Mouse (Mus musculus) neural tube, embryonic 11.5 days (tissue): ENCODE data around the gene Ell. TPM values are rescaled to one million over a fixed set of nuclear protein-coding genes. Genes with fewer than 3 reads are reported as not detected.
"Not testable (repeated sequence)": the region's sequence is repeated elsewhere in the genome, so short reads cannot be mapped to it uniquely, and the experiment has no call there.

Experiments
- ATAC-seq: fragments of 200-750 bp; cut with Nextera tagmentation; 2 replicates; pipeline ENCODE4 v1.8.0; 2017; ENCODE audit warnings: moderate number of reproducible peaks, mild to moderate bottlenecking, moderate TSS enrichment, moderate library complexity; ENCODE audit not compliant: insufficient read depth, low FRiP score, low TSS enrichment
- DNase-seq: peaks from one replicate; pipeline ENCODE4 v3.0.0-alpha.2; 2015; ENCODE audit warnings: low spot score
- H3K27ac ChIP-seq: fragments of 300-500 bp; sonication (generic); 2 replicates; pipeline ENCODE4 v1.5.1; 2014; ENCODE audit warnings: low read depth, mild to moderate bottlenecking, low read length
- H3K27me3 ChIP-seq: fragments of 300-500 bp; sonication (generic); 2 replicates; pipeline ENCODE4 v1.6.1; 2014; ENCODE audit warnings: mild to moderate bottlenecking, low read length, mixed read lengths; ENCODE audit not compliant: control insufficient read depth, insufficient read depth
- H3K36me3 ChIP-seq: fragments of 300-500 bp; sonication (generic); 2 replicates; pipeline ENCODE4 v1.6.1; 2014; ENCODE audit warnings: mild to moderate bottlenecking, low read length, moderate library complexity, mixed read lengths; ENCODE audit not compliant: control insufficient read depth, insufficient read depth
- H3K4me1 ChIP-seq: fragments of 300-500 bp; sonication (generic); 2 replicates; pipeline ENCODE4 v1.6.1; 2014; ENCODE audit warnings: low read length, mixed read lengths; ENCODE audit not compliant: control insufficient read depth, insufficient read depth
- H3K4me2 ChIP-seq: fragments of 300-500 bp; sonication (generic); 2 replicates; pipeline ENCODE4 v1.6.1; 2014; ENCODE audit warnings: low read depth, mild to moderate bottlenecking, moderate library complexity
- H3K4me3 ChIP-seq: fragments of 300-500 bp; sonication (generic); 2 replicates; pipeline ENCODE4 v1.5.1; 2014; ENCODE audit warnings: low read depth, low read length
- H3K9ac ChIP-seq: fragments of 300-500 bp; sonication (generic); 2 replicates; pipeline ENCODE4 v1.6.1; 2014; ENCODE audit warnings: mild to moderate bottlenecking, low read length
- H3K9me3 ChIP-seq: fragments of 300-500 bp; sonication (generic); 2 replicates; pipeline ENCODE4 v1.6.1; 2016; ENCODE audit warnings: low read length; ENCODE audit not compliant: control insufficient read depth
- WGBS: fragments of 180-500 bp; shearing (Covaris S2); extraction: QIAGEN DNeasy Blood & Tissue Kit; methylation state at CpG from one replicate; pipeline ENCODE4 v1.1.7; 2014; 5-methylcytosine and 5-hydroxymethylcytosine counted together
- polyA plus RNA-seq: library from polyadenylated mRNA; unstranded; fragments of >200 nt; fragmentation: Nextera tagmentation; extraction: Ambion mirVana; gene quantifications from 2 replicates; pipeline ENCODE4 v1.2.1, GENCODE M21; 2014

Gene Ell
- polyA plus RNA-seq, 1 experiment from 2014 or later, result 18.8 TPM

DNA sequence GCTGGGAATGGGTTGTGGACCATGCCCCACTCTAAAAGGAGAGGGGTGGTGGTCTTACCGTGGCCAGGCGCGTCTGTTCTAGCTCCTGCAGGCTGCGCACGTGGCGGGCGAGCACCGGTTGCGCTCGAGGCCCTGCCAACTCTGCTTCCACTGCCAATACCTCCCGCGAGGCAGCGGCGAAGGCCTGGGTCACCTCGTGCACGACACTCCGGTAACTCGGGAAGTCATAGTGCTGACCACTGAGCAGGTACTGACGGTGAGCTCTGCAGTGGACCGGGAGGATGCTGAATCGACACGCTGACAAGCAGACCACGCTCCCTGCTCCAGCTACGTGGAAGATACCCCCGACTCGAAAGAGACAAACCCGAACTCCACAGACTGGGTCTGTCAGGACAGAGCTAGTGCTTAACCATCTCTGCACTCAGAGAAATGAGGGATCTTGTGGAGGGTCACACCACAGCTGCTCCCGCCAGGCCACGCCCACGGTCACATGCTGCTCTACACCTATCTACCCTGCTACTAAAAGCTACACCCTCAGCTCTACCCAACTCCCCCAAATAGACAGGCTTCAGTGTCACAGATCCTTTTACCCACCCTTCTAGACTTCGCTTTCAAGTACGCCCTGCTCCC lies 33.4 kb upstream of the Ell start:
- H3K9me3 ChIP-seq, result no peaks in the 10 kb centered on the region
- H3K4me1 ChIP-seq, result peaks cover 23% of the 10 kb centered on the region
- WGBS, result 39% methylated on average over 32 of the region's 32 CpGs
- H3K4me3 ChIP-seq, result peak overlapping the region; percentile 71
- peak overlapping the region; percentile 64 for H3K4me2 ChIP-seq
- H3K9ac ChIP-seq, result peak overlapping the region; percentile 93
- peaks cover 10% of the 10 kb centered on the region for H3K36me3 ChIP-seq
- DNase-seq, result peak; percentile 60
- no peak overlapping the region for H3K27ac ChIP-seq
- H3K27me3 ChIP-seq, result peaks cover 29% of the 10 kb centered on the region
- peak; percentile 18 for ATAC-seq

DNA sequence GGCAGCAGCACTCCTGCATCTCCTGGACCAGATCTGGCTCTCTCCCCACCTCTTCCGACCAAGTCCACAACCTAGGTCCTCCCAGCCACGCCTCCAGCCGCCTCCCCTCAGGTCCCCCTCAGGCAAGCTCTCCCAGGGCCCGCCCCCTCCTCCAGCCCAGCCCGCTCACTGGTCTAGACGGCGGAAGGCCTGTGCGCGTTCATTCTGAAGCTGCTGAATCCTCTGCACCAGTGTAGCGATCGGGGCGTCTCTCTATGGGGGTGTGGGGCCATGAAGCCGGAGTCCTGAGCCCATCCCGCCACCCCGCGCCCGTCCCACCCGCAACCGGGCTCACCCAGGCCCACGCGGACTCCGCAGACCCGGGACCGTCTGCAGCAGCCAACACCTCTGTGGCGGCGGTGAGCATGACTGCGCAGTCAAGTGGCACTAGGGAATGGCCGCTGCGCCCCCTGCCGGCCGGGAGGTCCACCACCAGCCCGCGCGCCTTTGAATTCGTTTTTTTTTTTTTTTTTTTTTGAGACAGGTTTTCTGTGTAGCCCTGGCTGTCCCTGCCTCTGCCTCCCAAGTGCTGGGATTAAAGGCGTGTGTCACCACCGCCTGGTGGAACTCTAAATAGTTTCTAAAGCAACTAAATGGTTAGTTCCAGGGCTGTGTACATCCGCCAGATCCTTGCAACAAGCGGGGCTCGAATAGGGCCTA lies 32.8 kb upstream of the Ell start, which contains the start of gene Rex1bd:
Gene Rex1bd (minus strand): TSS at position 425 of the 699 bp plus-strand sequence.
- H3K4me3 ChIP-seq, result peak within 1 kb of the TSS; percentile 71
- no peaks in the 10 kb centered on the region for H3K9me3 ChIP-seq
- peaks cover 22% of the 10 kb centered on the region for H3K27me3 ChIP-seq
- H3K27ac ChIP-seq, result peak within 1 kb of the TSS; percentile 86
- peak within 1 kb of the TSS; percentile 93 for H3K9ac ChIP-seq
- H3K4me2 ChIP-seq, result peak within 1 kb of the TSS; percentile 64
- peaks cover 26% of the 10 kb centered on the region for H3K4me1 ChIP-seq
- H3K36me3 ChIP-seq, result peaks cover 10% of the 10 kb centered on the region
- peak; percentile 94 for DNase-seq
- peak; percentile 84 for ATAC-seq
- 3% methylated on average over 40 of the region's 40 CpGs for WGBS

DNA sequence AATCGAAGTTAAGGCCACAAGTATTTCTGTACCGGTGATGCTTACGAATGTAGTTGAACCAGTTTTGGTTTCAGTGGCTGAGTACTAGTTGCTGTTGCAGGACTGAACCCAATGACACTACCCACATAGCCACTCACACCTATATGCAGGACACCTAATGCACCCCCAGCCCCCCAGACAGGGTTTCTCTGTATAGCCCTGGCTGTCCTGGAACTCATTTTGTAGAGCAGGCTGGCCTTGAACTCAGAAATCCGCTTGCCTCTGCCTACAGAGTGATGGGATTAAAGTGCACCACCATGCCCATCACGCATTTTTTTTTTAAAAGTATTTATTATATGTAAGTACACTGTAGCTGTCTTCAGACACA lies 32.2 kb upstream of the Ell start:
- H3K27me3 ChIP-seq, result peaks cover 17% of the 10 kb centered on the region

DNA sequence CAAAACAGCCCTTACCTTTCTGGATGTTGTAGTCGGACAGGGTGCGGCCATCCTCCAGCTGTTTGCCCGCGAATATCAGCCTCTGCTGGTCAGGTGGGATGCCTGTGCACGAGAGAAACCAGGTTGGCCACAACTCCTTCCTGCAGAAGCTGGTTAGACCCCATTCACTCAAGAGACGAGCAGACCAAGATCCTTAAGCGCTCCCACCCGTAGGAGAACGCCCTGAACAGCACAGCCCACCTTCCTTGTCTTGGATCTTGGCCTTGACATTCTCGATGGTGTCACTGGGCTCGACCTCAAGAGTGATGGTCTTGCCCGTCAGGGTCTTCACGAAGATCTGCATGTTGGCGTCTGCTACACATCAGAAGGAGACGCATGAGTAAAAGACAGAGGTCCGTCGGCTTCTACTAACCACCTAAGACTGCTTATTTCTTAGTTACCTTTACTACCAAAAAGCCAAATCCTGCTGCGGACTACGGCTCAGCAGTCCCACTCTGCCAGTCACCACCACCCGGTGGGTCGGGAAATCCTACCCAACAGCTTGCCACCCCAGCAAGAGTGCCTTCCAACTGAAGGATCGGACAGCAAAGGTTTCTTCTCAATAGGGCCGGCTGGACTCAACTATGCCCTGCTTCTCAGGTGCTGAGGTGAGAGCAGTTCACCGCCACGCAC lies 29.8 kb upstream of the Ell start:
- Histone ChIP-seq H3K9me3 (no peaks in the 10 kb centered on the region), H3K4me2 (peak overlapping the region; percentile 98), H3K9ac (peak overlapping the region; percentile 97), H3K27me3 (no peaks in the 10 kb centered on the region), H3K4me3 (peak overlapping the region; percentile 99), H3K27ac (0 out of 2 replicates have a peak overlapping the region, but pooled peaks have one; percentile 42), H3K4me1 (peaks cover 22% of the 10 kb centered on the region), H3K36me3 (peaks cover 12% of the 10 kb centered on the region)
- 13% methylated on average over 25 of the region's 25 CpGs for WGBS
- ATAC-seq, result no peak
- no peak for DNase-seq

More for the DNA sequence above, 32.2 kb upstream of the Ell start:
- Histone ChIP-seq H3K27ac (no peak overlapping the region), H3K36me3 (peaks cover 10% of the 10 kb centered on the region), H3K4me3 (peak overlapping the region; percentile 71), H3K9ac (no peak overlapping the region), H3K4me2 (no peak overlapping the region), H3K9me3 (no peaks in the 10 kb centered on the region), H3K4me1 (peaks cover 26% of the 10 kb centered on the region)
- no peak for DNase-seq
- no peak for ATAC-seq
- WGBS, result 65% methylated on average over 5 of the region's 5 CpGs

DNA sequence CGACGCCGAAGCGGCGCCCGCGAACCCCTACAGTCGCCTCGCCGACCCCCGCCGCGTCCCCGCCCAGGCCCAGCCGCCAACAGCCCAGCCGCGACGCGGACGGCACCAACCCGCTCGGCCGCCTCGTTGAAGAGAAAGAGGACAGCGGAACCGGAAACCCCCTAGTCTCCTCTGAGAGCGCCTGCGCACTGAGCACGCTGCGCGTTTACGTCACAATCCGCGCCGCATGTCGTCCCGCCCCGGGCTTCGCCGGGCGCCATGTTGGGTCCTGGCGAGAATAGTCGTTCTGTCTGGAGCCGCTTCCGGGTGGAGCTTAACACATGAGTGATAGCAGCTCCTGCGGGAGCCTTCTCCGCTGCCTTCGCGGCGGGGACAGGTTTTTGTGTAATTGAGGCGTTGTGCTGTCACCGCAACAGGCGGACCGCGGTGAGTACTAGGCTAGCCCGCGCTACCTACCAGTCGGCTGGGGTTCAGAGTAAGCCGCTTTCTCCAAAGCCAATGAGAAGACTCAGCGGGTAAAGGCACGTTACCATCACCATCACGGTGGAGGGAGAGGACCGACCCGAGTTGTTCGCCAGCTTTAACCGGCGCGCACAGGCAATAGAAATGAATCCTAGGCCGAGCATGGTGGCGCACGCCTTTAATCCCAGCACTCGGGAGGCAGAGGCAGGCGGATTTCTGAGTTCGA lies 28.9 kb upstream of the Ell start, which contains the start of gene Uba52:
Gene Uba52 (minus strand): TSS at position 574 of the 688 bp plus-strand sequence.
- peak within 1 kb of the TSS; percentile 98 for H3K4me2 ChIP-seq
- peaks cover 20% of the 10 kb centered on the region for H3K4me1 ChIP-seq
- peak within 1 kb of the TSS; percentile 69 for H3K27ac ChIP-seq
- peaks cover 12% of the 10 kb centered on the region for H3K36me3 ChIP-seq
- H3K9ac ChIP-seq, result peak within 1 kb of the TSS; percentile 97
- 2% methylated on average over 56 of the region's 74 CpGs for WGBS
- H3K27me3 ChIP-seq, result no peaks in the 10 kb centered on the region
- DNase-seq (peak; percentile 99), ATAC-seq (peak; percentile 74)
- peak within 1 kb of the TSS; percentile 99 for H3K4me3 ChIP-seq
- H3K9me3 ChIP-seq, result no peaks in the 10 kb centered on the region

DNA sequence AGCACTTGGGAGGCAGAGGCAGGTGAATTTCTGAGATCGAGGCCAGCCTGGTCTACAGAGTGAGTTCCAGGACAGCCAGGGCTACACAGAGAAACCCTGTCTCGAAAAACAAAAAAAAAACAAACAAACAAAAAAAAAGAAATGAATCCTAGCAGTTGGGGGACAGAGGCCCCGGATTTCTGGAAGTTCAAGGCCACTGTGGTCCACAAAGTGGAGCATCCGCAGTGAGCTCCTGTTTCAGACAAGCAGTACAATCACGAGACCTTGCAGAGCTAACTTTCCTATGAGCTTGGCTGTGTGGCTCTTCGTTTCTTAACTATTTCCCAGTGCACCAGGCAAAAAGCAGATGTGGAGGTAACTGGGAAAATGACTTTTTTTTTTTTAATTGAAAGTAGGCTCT lies 28.1 kb upstream of the Ell start:
- H3K4me1 ChIP-seq, result peaks cover 14% of the 10 kb centered on the region
- DNase-seq, H3K27me3 ChIP-seq, H3K9ac ChIP-seq, H3K9me3 ChIP-seq, ATAC-seq, H3K27ac ChIP-seq: not testable (repeated sequence)
- H3K36me3 ChIP-seq, result peaks cover 12% of the 10 kb centered on the region
- 84% methylated on average over 6 of the region's 6 CpGs for WGBS
- H3K4me2 ChIP-seq, result peak overlapping the region; percentile 98
- peak overlapping the region; percentile 99 for H3K4me3 ChIP-seq

DNA sequence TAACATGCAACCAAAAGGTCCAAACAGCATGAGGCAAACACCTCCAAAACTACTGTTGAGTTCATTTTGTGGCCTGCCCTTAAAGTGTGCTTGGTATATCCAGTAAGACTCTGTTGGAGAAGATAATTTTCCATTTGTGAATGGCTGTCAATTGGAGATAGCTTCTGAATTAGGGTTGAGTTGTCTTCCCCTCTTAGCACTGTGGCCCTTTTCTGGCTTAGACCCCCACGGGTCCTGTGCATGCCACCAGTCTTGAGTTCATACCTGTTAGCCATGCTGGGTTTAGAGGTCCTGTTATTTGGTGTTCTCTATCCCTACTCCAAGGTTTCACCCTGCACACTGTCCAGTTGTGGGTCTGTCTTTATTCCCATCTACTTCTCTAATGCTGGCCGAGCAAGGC lies 27.5 kb upstream of the Ell start:
- peaks cover 12% of the 10 kb centered on the region for H3K36me3 ChIP-seq
- ATAC-seq, result no peak
- 94% methylated on average over 2 of the region's 2 CpGs for WGBS
- DNase-seq, result no peak
- H3K9me3 ChIP-seq, result no peaks in the 10 kb centered on the region
- H3K4me1 ChIP-seq, result peaks cover 14% of the 10 kb centered on the region
- no peaks in the 10 kb centered on the region for H3K27me3 ChIP-seq
- no peak overlapping the region for H3K4me3 ChIP-seq
- no peak overlapping the region for H3K9ac ChIP-seq
- no peak overlapping the region for H3K4me2 ChIP-seq
- H3K27ac ChIP-seq, result no peak overlapping the region

DNA sequence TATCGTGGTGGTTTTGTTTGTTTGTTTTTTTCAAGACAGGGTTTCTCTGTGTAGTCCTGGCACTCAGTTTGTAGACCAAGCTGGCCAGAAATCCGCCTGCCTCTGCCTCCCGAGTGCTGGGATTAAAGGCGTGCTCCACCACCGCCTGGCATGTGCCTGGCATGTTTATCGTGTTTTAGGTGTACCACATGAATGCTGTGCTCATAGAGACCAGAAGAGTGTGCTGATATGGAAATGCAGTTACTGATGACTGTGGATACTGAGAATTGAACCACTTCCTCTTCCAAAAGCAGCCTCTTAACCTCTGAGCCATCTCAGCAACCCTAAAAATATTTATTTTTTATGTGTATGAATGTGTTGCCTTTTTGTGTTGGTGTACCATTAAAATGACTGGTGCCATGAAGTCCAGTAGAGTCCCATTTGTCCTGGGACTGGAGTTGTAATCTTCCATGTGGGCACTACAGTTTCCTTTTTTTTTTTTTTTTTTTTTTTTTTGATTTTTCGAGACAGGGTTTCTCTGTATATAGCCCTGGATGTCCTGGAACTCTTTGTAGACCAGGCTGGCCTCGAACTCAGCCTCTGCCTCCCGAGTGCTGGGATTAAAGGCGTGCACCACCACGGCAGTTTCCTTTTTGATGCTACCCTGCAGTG lies 26.9 kb upstream of the Ell start:
- ATAC-seq (no peak), DNase-seq (no peak)
- Histone ChIP-seq H3K4me3 (no peak overlapping the region), H3K9ac (no peak overlapping the region), H3K27ac (no peak overlapping the region), H3K27me3 (no peaks in the 10 kb centered on the region), H3K9me3 (no peaks in the 10 kb centered on the region), H3K4me1 (peaks cover 14% of the 10 kb centered on the region), H3K4me2 (no peak overlapping the region), H3K36me3 (peaks cover 11% of the 10 kb centered on the region)
- WGBS, result 96% methylated on average over 11 of the region's 11 CpGs
